Mouse (Mus musculus) kidney, embryonic 15.5 days (tissue): ENCODE measurements around the gene Gtf2i. TPM values are rescaled to one million over a fixed set of nuclear protein-coding genes. Genes with fewer than 3 reads are reported as not detected.
A peak's percentile ranks its signal among the peaks of the same experiment; 100 is the strongest.

ENCODE experiments used
- ATAC-seq: fragments of 200-750 bp; cut with Nextera tagmentation; replicated peaks from 2 replicates; pipeline ENCODE4 v1.8.0; 2017; ENCODE audit warnings: moderate TSS enrichment; ENCODE audit not compliant: low FRiP score
- H3K27ac ChIP-seq: fragments of 300-500 bp; sonication (generic); 2 replicates; pipeline ENCODE4 v1.5.1; 2015; ENCODE audit warnings: mild to moderate bottlenecking, inconsistent platforms
- H3K27me3 ChIP-seq: fragments of 300-500 bp; sonication (generic); 2 replicates; pipeline ENCODE4 v1.6.1; 2015; ENCODE audit warnings: inconsistent platforms
- H3K36me3 ChIP-seq: fragments of 300-500 bp; sonication (generic); 2 replicates; pipeline ENCODE4 v1.6.1; 2015; ENCODE audit warnings: inconsistent platforms
- H3K4me1 ChIP-seq: fragments of 300-500 bp; sonication (generic); 2 replicates; pipeline ENCODE4 v1.6.1; 2015; ENCODE audit warnings: inconsistent platforms
- H3K4me2 ChIP-seq: fragments of 300-500 bp; sonication (generic); 2 replicates; pipeline ENCODE4 v1.6.1; 2015; ENCODE audit warnings: moderate library complexity, mild to moderate bottlenecking, inconsistent platforms
- H3K4me3 ChIP-seq: fragments of 300-500 bp; sonication (generic); replicated peaks from 2 replicates; pipeline ENCODE4 v1.5.1; 2015; ENCODE audit warnings: mild to moderate bottlenecking, inconsistent platforms
- H3K9ac ChIP-seq: fragments of 300-500 bp; sonication (generic); 2 replicates; pipeline ENCODE4 v1.6.1; 2015; ENCODE audit warnings: mild to moderate bottlenecking, inconsistent platforms
- H3K9me3 ChIP-seq: fragments of 300-500 bp; sonication (generic); replicated peaks from 2 replicates; pipeline ENCODE4 v1.6.1; 2016; ENCODE audit warnings: inconsistent platforms
- WGBS: fragments of 180-500 bp; shearing (Covaris S2); methylation state at CpG from one replicate; pipeline ENCODE4 v1.1.7; 2015; ENCODE audit warnings: mixed read lengths; 5-methylcytosine and 5-hydroxymethylcytosine counted together
- polyA plus RNA-seq: library from polyadenylated mRNA; unstranded; fragments of >200 nt; fragmentation: Nextera tagmentation; extraction: Ambion mirVana; gene quantifications from 2 replicates; pipeline ENCODE4 v1.2.1, GENCODE M21; 2015

Gtf2i gene
- polyA plus RNA-seq, 1 experiment from 2014 or later: 196 TPM

GRCm38 (mm10) chr5:134271421-134271820, 43.1 kb downstream of the Gtf2i start:
- H3K4me2 ChIP-seq: no peak overlapping the region
- peaks cover 6% of the 10 kb centered on the region; the same call in 1 of the 2 replicates for H3K4me1 ChIP-seq
- no peak overlapping the region for H3K4me3 ChIP-seq
- no peaks in the 10 kb centered on the region for H3K27me3 ChIP-seq
- H3K27ac ChIP-seq: no peak overlapping the region
- 81% methylated on average over 11 of the region's 11 CpGs for WGBS
- H3K9ac ChIP-seq: no peak overlapping the region
- H3K9me3 ChIP-seq: no peaks in the 10 kb centered on the region
- H3K36me3 ChIP-seq: peaks cover 97% of the 10 kb centered on the region
- no peak for ATAC-seq

- Histone ChIP-seq H3K27ac (no peak overlapping the region), H3K4me2 (no peak overlapping the region), H3K36me3 (peaks cover 99% of the 10 kb centered on the region), H3K27me3 (no peaks in the 10 kb centered on the region), H3K4me1 (peaks cover 9% of the 10 kb centered on the region; the same call in 1 of the 2 replicates), H3K9ac (no peak overlapping the region), H3K4me3 (no peak overlapping the region), H3K9me3 (no peaks in the 10 kb centered on the region)
- WGBS: 86% methylated on average over 4 of the region's 4 CpGs
- ATAC-seq: no peak
Measured at GRCm38 (mm10) chr5:134270566-134270965, 44.0 kb downstream of the Gtf2i start.

GRCm38 (mm10) chr5:134269751-134270150, 44.8 kb downstream of the Gtf2i start:
- H3K4me2 ChIP-seq: no peak overlapping the region
- H3K4me1 ChIP-seq: peaks cover 9% of the 10 kb centered on the region; the same call in 1 of the 2 replicates
- peaks cover 99% of the 10 kb centered on the region for H3K36me3 ChIP-seq
- H3K9ac ChIP-seq: no peak overlapping the region
- no peaks in the 10 kb centered on the region for H3K27me3 ChIP-seq
- no peaks in the 10 kb centered on the region for H3K9me3 ChIP-seq
- no peak overlapping the region for H3K4me3 ChIP-seq
- WGBS: 87% methylated on average over 5 of the region's 5 CpGs
- ATAC-seq: no peak
- H3K27ac ChIP-seq: no peak overlapping the region

GRCm38 (mm10) chr5:134268751-134269150, 45.8 kb downstream of the Gtf2i start:
- H3K4me1 ChIP-seq: peaks cover 9% of the 10 kb centered on the region; the same call in 1 of the 2 replicates
- no peak overlapping the region for H3K27ac ChIP-seq
- no peaks in the 10 kb centered on the region for H3K27me3 ChIP-seq
- no peak for ATAC-seq
- no peak overlapping the region for H3K4me3 ChIP-seq
- H3K36me3 ChIP-seq: peaks cover 100% of the 10 kb centered on the region
- H3K4me2 ChIP-seq: no peak overlapping the region
- H3K9me3 ChIP-seq: no peaks in the 10 kb centered on the region
- H3K9ac ChIP-seq: no peak overlapping the region
- 94% methylated on average over 8 of the region's 8 CpGs for WGBS

GRCm38 (mm10) chr5:134266404-134266803, 48.2 kb downstream of the Gtf2i start:
- peak overlapping the region; percentile 28 for H3K27ac ChIP-seq
- ATAC-seq: peak; percentile 56
- 60% methylated on average over 18 of the region's 18 CpGs for WGBS
- no peaks in the 10 kb centered on the region for H3K9me3 ChIP-seq
- H3K4me3 ChIP-seq: no peak overlapping the region
- H3K9ac ChIP-seq: no peak overlapping the region
- H3K4me1 ChIP-seq: peaks cover 9% of the 10 kb centered on the region; the same call in 1 of the 2 replicates
- peaks cover 100% of the 10 kb centered on the region for H3K36me3 ChIP-seq
- no peaks in the 10 kb centered on the region for H3K27me3 ChIP-seq
- no peak overlapping the region for H3K4me2 ChIP-seq

- no peaks in the 10 kb centered on the region for H3K9me3 ChIP-seq
- no peak overlapping the region for H3K4me2 ChIP-seq
- 53% methylated on average over 2 of the region's 2 CpGs for WGBS
- H3K9ac ChIP-seq: no peak overlapping the region
- H3K27ac ChIP-seq: peak overlapping the region; percentile 28; the same call in 1 of the 2 replicates
- peaks cover 100% of the 10 kb centered on the region for H3K36me3 ChIP-seq
- no peak overlapping the region for H3K4me3 ChIP-seq
- no peak for ATAC-seq
- no peaks in the 10 kb centered on the region for H3K27me3 ChIP-seq
- H3K4me1 ChIP-seq: peaks cover 9% of the 10 kb centered on the region; the same call in 1 of the 2 replicates
Measured at GRCm38 (mm10) chr5:134265890-134266289, 48.7 kb downstream of the Gtf2i start.

- Histone ChIP-seq H3K4me1 (no peaks in the 10 kb centered on the region), H3K4me2 (no peak overlapping the region), H3K27ac (no peak overlapping the region), H3K27me3 (no peaks in the 10 kb centered on the region), H3K36me3 (peaks cover 94% of the 10 kb centered on the region), H3K4me3 (no peak overlapping the region), H3K9me3 (no peaks in the 10 kb centered on the region), H3K9ac (no peak overlapping the region)
- no peak for ATAC-seq
- WGBS: 89% methylated on average over 9 of the region's 9 CpGs
Measured at GRCm38 (mm10) chr5:134260001-134260636, 54.4 kb downstream of the Gtf2i start.

- Histone ChIP-seq H3K36me3 (peaks cover 94% of the 10 kb centered on the region), H3K4me2 (no peak overlapping the region), H3K4me1 (no peaks in the 10 kb centered on the region), H3K27me3 (no peaks in the 10 kb centered on the region), H3K9me3 (no peaks in the 10 kb centered on the region), H3K9ac (no peak overlapping the region), H3K4me3 (no peak overlapping the region), H3K27ac (no peak overlapping the region)
- no peak for ATAC-seq
- whole genome bisulfite sequencing: 91% methylated on average over 2 of the region's 2 CpGs
Measured at GRCm38 (mm10) chr5:134258934-134259333, 55.6 kb downstream of the Gtf2i start.

GRCm38 (mm10) chr5:134258395-134258794, 56.2 kb downstream of the Gtf2i start:
- no peaks in the 10 kb centered on the region for H3K27me3 ChIP-seq
- H3K27ac ChIP-seq: no peak overlapping the region
- H3K4me2 ChIP-seq: no peak overlapping the region
- 65% methylated on average over 4 of the region's 4 CpGs for WGBS
- no peak overlapping the region for H3K4me3 ChIP-seq
- ATAC-seq: no peak
- no peaks in the 10 kb centered on the region for H3K9me3 ChIP-seq
- no peak overlapping the region for H3K9ac ChIP-seq
- H3K4me1 ChIP-seq: no peaks in the 10 kb centered on the region
- peaks cover 94% of the 10 kb centered on the region for H3K36me3 ChIP-seq

GRCm38 (mm10) chr5:134257349-134258031, 57.1 kb downstream of the Gtf2i start:
- Histone ChIP-seq H3K27me3 (no peaks in the 10 kb centered on the region), H3K9ac (no peak overlapping the region), H3K4me1 (no peaks in the 10 kb centered on the region), H3K36me3 (peaks cover 94% of the 10 kb centered on the region), H3K4me2 (no peak overlapping the region), H3K27ac (no peak overlapping the region), H3K9me3 (no peaks in the 10 kb centered on the region), H3K4me3 (no peak overlapping the region)
- 85% methylated on average over 13 of the region's 13 CpGs for WGBS
- ATAC-seq: no peak

GRCm38 (mm10) chr5:134255294-134255693, 59.3 kb downstream of the Gtf2i start:
- peaks cover 94% of the 10 kb centered on the region for H3K36me3 ChIP-seq
- no peak overlapping the region for H3K27ac ChIP-seq
- no peak overlapping the region for H3K4me2 ChIP-seq
- H3K9me3 ChIP-seq: no peaks in the 10 kb centered on the region
- H3K4me1 ChIP-seq: no peaks in the 10 kb centered on the region
- 86% methylated on average over 10 of the region's 10 CpGs for WGBS
- no peak for ATAC-seq
- no peak overlapping the region for H3K4me3 ChIP-seq
- no peak overlapping the region for H3K9ac ChIP-seq
- no peaks in the 10 kb centered on the region for H3K27me3 ChIP-seq

GRCm38 (mm10) chr5:134253806-134254205, 60.8 kb downstream of the Gtf2i start:
- Histone ChIP-seq H3K36me3 (peaks cover 93% of the 10 kb centered on the region), H3K9ac (no peak overlapping the region), H3K4me2 (no peak overlapping the region), H3K4me3 (no peak overlapping the region), H3K27me3 (no peaks in the 10 kb centered on the region), H3K9me3 (no peaks in the 10 kb centered on the region), H3K27ac (no peak overlapping the region), H3K4me1 (no peaks in the 10 kb centered on the region)
- ATAC-seq: no peak
- WGBS: 80% methylated on average over 3 of the region's 3 CpGs
